Mouse (Mus musculus) cerebellum, adult 2 months (tissue): ENCODE measurements around the gene Tlr13.

Source experiments
- CTCF ChIP-seq: fragments of 200-500 bp; IDR thresholded peaks from 2 replicates; pipeline ENCODE4 v1.5.1; 2011; ENCODE audit warnings: low read depth, mild to moderate bottlenecking, control low read depth, low read length, moderate library complexity, borderline replicate concordance; ENCODE audit not compliant: insufficient read depth
- POLR2A ChIP-seq: fragments of 200-500 bp; IDR thresholded peaks from 2 replicates; pipeline ENCODE4 v1.6.1; 2011; ENCODE audit warnings: low read length, control low read depth, borderline replicate concordance; ENCODE audit not compliant: insufficient read depth

- no peak for TF ChIP-seq CTCF
- TF ChIP-seq POLR2A = no peak
Measured at GRCm38 (mm10) chrX:106122823-106123222, 20.2 kb upstream of the Tlr13 start.
